Mouse (Mus musculus) heart, embryonic 15.5 days (tissue): ENCODE measurements at regions not wholly inside any gene's neighbourhood (a gene's known extent, or its start where the extent isn't known, plus 50 kb on each side); places are given as distances from the start of the nearest gene placed in this dataset.

Experiments used
- ATAC-seq: fragments of 200-750 bp; cut with Nextera tagmentation; replicated peaks from 2 replicates; pipeline ENCODE4 v1.8.0; 2017; ENCODE audit warnings: low read depth, moderate TSS enrichment; ENCODE audit not compliant: insufficient number of reproducible peaks, insufficient read depth, low FRiP score
- H3K27ac ChIP-seq: fragments of 300-500 bp; sonication (generic); 2 replicates; pipeline ENCODE4 v1.5.1; 2015; ENCODE audit warnings: mild to moderate bottlenecking, inconsistent platforms
- H3K27me3 ChIP-seq: fragments of 300-500 bp; sonication (generic); 2 replicates; pipeline ENCODE4 v1.6.1; 2015; ENCODE audit warnings: inconsistent platforms
- H3K36me3 ChIP-seq: fragments of 300-500 bp; sonication (generic); 2 replicates; pipeline ENCODE4 v1.6.1; 2015; ENCODE audit warnings: mild to moderate bottlenecking, inconsistent platforms
- H3K4me1 ChIP-seq: fragments of 300-500 bp; sonication (generic); replicated peaks from 2 replicates; pipeline ENCODE4 v1.6.1; 2015; ENCODE audit warnings: inconsistent platforms
- H3K4me2 ChIP-seq: fragments of 300-500 bp; sonication (generic); 2 replicates; pipeline ENCODE4 v1.6.1; 2015; ENCODE audit warnings: inconsistent platforms, mild to moderate bottlenecking, moderate library complexity
- H3K4me3 ChIP-seq: fragments of 300-500 bp; sonication (generic); 2 replicates; pipeline ENCODE4 v1.5.1; 2015; ENCODE audit warnings: mild to moderate bottlenecking, inconsistent platforms
- H3K9ac ChIP-seq: fragments of 300-500 bp; sonication (generic); 2 replicates; pipeline ENCODE4 v1.6.1; 2015; ENCODE audit warnings: mild to moderate bottlenecking, inconsistent platforms
- H3K9me3 ChIP-seq: fragments of 300-500 bp; sonication (generic); replicated peaks from 2 replicates; pipeline ENCODE4 v1.6.1; 2016; ENCODE audit warnings: inconsistent platforms
- WGBS: fragments of 180-500 bp; shearing (Covaris S2); methylation state at CpG from one replicate; pipeline ENCODE4 v1.1.7; 2015; ENCODE audit warnings: mixed read lengths; 5-methylcytosine and 5-hydroxymethylcytosine counted together

GRCm38 (mm10) chr19:33083371-33083770, 308.7 kb downstream of the Rnls start:
- no peak overlapping the region for H3K4me2 ChIP-seq
- no peaks in the 10 kb centered on the region for H3K4me1 ChIP-seq
- no peaks in the 10 kb centered on the region for H3K9me3 ChIP-seq
- no peak overlapping the region for H3K4me3 ChIP-seq
- H3K27ac ChIP-seq, result no peak overlapping the region
- WGBS, result 68% methylated on average over 2 of the region's 2 CpGs
- no peaks in the 10 kb centered on the region for H3K27me3 ChIP-seq
- ATAC-seq, result no peak
- H3K36me3 ChIP-seq, result no peaks in the 10 kb centered on the region
- no peak overlapping the region for H3K9ac ChIP-seq

GRCm38 (mm10) chr19:33084683-33085082, 307.4 kb downstream of the Rnls start:
- WGBS, result 77% methylated on average over 5 of the region's 5 CpGs
- Histone ChIP-seq H3K9me3 (no peaks in the 10 kb centered on the region), H3K27ac (no peak overlapping the region), H3K4me2 (no peak overlapping the region), H3K4me3 (no peak overlapping the region), H3K36me3 (no peaks in the 10 kb centered on the region), H3K4me1 (no peaks in the 10 kb centered on the region), H3K27me3 (no peaks in the 10 kb centered on the region), H3K9ac (no peak overlapping the region)
- ATAC-seq, result no peak
